Mouse (Mus musculus) lung, postnatal 4 days (tissue): ENCODE results near the gene Zscan25.
"Not testable (repeated sequence)": the region's sequence is repeated elsewhere in the genome, so short reads cannot be mapped to it uniquely, and the experiment has no call there.

Source experiments
- DNase-seq, 2 experiments: peaks; one replicate each; pipeline ENCODE4 v3.0.0; 2021

Gene Zscan25

DNA sequence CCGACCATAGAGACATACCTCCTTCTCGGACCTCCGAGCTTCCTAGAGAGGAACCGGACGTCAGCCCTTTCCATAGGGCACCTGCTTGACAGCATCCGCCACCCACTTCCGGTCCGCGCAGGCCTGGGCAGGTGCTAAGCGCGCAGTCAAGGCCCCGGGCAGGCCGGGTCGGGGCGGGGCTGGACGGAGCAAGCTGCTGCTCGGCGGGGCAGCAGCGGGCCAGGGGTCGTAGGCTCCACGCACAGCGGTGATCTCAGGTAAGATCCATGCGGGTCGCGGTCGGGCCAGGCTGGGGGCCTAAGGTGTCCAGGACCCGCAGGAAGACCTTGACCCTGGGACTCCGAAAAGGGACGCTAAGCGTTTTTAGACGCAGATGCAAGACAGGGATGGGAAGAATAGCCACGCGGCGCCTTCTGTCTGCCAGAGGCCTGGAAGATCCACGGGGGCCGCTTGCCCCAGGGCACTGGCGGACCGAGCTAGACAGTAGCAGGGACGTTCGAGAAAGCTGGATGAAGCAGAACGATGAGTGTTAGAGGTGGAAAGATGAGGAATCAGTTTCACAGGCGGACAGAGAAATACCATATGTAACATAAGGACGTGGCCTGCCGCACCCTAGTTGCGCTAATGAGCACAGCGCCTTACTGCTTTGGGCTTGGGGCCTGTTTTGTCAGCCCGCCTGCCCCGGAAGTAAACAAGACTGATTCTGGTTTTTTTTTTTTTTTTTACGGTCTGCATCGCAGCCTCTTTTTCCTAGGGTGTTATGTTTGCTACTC is at the start of gene Zscan25:
TSS of gene Zscan25 (plus strand) at position 130 of the 773 bp plus-strand sequence.
- DNase-seq = peak; percentile 91 to 95

DNA sequence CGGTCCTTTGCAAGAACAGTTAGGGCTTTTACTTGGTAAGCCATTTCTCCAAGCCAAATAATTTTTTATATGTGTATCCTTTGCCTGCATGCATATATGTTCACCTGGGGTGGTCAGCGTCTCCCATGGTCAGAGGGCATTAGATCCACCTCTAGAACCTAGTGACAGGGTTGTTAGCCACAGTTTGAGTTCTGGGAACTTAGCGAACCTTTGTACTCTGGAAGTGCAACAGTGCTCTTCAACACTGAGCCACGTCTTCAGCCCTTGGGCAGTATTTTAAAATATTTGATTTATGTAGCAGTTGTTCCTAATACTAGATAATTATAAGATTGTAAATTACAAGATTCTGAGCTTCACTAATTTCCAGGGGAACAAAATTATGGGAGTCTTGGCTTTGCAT is 49.7 kb upstream of the Zscan25 start:
- no peak for DNase-seq

DNA sequence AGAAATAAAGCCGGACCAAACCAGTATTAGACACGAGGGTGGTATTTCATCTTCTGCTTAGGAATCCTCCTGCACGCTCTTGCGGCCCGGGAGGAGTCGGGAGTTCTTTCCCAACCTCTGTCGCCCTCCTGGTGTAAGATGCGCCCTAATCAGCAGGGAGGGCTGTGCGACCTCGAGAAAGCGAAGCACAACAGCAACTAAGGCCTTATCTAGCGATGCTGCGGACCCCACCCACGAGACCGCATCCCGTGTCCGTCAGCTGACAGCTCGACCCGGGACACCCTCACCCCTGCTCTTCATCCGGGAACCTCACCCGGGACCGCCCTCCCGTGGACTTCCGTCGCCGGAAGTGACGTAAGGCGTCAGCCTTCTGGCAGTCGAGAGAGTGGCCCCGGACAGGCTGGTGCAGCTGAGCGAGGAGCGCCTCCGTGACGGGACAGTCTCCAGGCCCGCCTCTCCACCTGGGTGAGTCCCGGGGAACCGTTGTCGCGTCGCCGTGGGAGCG is 48.9 kb upstream of the Zscan25 start, which contains the start of gene Zfp655:
TSS of gene Zfp655 (plus strand) at position 349 of the 505 bp plus-strand sequence.
- peak; percentile 98 for DNase-seq

DNA sequence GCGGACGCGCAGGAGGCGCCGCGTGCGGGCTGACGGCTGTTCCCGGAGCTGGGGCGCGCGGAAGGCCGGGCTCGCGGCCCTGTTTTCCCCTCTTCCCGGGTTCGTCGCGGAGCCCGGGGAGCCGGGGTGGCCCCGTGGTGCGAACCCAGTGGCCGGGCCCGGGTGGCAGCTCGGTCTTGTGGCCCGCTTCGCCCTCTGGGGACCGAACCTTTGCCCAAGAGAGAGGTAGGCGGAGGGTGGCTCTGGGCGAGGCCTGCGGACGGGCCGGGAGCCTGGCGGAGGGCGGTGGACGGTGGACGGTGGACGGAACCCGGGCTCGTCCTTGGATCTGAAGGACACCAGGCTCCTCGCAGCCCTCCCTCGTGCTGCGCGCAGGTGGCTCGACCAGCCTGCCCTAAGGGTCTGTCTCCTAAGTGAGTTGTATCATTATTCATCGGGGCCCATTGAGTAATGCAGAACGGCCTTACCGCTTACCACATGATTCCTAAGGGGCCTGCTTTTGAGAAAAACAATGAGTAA is 48.3 kb upstream of the Zscan25 start:
- no peak for DNase-seq

DNA sequence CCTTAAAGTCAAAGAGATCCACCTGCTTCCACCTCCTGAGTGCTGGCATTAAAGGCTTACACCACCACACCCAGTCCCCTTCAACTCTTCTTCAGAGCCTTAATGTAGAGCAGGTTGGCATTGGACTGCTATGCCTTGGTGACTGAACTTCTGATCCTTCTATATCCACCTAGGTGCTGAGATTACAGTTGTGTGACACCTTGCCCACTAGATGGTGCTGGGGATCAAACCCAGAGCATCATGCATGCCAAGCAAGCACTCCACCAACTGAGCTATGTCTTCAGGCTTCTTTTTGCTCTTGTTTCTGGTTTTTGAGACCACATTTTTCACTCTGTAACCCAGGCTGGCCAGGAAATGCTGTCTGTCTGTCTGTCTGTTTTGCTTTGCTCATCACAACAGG is 45.7 kb upstream of the Zscan25 start:
- DNase-seq = peak in 1 of 2 experiments; percentile 30

DNA sequence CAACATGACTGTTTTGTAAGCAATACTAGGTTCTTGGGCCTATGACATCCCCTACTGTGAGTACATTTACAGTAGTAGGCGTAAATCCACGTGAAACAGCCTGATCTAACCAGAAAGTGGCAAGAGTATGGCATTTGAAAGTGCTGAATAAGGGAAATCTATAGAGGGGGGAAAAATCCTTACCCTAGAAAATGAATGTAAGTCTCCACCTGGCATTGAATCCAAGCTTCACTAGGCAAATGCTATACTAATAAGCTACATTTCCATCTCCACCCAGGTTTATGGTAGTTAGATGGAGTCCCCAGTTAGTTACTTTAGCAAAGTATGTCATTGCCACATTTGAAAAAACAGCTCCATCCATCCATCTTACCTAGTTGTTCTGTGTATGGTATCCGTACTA is 30.8 kb upstream of the Zscan25 start:
- no peak for DNase-seq

DNA sequence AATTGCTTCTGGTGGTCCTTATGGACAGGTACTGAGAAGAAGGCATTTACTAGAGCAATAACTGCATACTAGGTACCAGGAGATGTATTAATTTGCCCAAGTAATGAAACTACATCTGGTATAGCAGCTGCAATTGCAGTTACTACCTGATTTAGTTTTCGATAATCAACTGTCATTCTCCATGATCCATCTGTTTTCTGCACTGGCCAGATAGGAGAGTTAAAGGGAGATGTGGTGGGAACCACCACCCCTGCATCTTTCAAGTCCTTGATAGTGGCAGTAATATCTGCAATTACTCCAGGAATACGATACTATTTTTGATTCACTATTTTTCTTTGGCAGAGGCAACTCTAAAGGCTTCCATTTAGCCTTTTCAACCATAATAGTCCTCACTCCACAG is 6.7 kb upstream of the Zscan25 start:
- not testable (repeated sequence) for DNase-seq

DNA sequence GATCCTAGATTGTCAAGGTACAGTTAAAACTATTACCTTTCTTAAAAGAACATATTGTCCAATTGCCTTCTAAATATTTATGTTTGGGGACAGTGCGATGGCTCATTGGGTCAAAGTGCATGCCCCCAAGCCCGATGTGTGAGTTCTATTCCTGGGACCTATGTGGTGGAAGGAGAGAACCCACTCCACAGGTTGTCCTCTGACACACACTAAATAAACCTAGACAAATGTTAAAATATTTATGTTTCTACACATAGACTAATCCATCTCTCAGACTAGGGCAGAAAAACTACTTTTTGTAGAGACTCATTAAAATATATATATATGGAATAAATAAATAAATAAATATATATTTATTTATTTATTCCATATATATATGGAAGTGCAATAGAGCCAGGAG is 352 bp upstream of the Zscan25 start:
- DNase-seq = no peak

DNA sequence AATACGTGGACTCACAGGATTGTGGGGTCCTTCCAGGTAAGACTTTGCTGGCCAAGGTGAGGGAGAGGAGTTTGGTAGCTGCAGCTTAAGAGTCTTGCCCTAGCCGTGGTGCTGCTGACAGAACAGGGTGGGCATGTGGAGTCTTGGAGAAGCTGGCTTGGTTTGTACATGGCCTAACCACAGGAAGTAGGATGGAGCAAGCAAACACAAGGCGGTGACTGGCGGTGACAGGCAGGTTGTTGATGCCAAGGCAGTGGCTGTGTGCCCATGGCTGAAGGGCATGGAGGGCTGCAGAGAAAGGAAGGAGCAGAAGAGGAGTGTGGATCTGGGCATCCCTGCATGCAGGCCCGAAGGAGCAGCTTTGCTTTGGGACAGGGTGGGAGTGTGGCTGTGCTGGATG is 8.1 kb downstream of the Zscan25 start:
- no peak for DNase-seq

DNA sequence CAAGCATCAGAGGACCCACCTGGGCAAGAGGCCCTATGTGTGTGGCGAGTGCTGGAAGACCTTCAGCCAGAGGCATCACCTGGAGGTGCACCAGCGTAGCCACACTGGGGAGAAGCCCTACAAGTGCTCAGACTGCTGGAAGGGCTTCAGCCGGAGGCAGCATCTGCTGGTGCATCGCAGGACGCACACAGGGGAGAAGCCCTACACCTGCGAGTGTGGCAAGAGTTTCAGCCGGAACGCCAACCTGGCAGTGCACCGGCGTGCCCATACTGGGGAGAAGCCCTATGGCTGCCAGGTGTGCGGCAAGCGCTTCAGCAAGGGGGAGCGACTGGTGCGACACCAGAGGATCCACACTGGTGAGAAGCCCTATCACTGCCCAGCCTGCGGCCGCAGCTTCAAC is 10.4 kb downstream of the Zscan25 start:
- no peak for DNase-seq

DNA sequence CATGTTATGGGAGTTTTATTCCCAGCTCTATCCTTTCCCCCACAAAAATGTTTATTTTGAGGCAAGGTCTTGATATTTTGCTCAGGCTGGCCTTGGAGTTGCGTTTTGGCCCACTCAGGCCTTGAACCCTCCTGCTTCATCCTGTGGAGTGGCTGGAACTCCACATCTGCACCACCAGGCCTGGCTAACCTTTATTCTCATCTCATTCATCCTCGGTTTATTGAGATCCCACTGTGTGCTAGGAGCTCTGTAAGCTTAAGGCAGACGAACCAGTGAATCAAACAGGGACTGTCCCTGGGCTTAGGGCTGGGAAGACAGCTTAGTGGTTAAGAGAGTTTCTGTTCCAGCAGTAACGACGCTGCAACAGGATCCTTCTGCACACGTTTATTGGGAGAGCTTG is 12.1 kb downstream of the Zscan25 start:
- DNase-seq = no peak

DNA sequence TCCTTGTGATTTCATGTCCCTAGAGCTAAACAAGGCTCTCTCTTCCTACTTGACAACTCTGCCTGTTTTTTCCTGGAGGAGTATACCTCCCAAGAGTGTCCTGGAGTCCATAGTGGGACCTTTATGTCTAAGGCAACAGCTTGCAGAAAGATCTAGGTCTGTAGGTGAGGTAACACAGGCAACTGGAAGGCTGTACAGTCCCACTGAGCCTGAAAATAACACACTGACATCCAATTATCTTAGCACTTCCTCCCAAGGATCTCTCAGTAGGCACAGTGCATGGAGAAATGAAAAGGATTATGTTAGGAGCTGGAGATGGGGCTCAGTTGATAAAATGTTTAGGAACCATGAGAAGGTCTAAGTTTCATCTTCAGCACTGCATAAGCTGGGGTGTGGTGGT is 20.2 kb downstream of the Zscan25 start:
- no peak for DNase-seq

DNA sequence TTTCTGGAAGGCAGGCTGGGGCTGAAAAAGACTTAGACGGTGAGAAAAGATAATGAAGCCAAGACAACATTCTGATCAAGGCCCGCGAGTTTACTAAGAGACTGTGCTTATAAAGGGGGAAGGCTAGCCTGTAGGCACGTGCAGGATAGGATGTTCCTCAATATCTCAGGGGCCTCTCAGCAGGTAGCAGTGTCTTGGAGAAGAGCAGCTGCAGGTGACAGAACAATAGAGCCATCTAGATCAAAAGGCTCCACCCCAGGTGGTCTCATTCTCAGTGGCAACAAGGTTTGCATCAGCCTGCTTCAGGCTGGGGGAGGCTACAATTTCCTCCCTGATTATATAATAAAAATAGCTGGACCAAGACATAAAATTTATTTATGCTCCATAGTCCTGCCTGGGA is 21.5 kb downstream of the Zscan25 start:
- DNase-seq = not testable (repeated sequence)

DNA sequence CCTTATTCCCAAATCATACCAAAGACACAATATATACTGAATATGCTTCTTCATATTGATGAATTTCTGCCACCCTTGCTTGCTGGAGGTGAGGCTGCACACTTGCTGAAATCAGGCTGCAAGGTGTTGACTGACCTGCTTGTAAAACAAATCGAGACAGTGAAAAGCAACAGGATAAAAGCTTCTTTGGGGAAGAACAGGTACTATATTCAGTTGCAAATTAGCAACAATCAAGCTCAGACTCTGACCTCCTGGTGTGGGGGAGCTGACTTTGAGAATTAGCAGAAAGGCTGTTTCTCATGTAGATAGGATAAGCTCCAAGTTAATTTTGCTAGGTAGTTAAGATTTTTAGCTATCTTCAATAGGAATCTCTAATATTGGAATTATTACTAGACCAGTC is 22.1 kb downstream of the Zscan25 start:
- DNase-seq = no peak

DNA sequence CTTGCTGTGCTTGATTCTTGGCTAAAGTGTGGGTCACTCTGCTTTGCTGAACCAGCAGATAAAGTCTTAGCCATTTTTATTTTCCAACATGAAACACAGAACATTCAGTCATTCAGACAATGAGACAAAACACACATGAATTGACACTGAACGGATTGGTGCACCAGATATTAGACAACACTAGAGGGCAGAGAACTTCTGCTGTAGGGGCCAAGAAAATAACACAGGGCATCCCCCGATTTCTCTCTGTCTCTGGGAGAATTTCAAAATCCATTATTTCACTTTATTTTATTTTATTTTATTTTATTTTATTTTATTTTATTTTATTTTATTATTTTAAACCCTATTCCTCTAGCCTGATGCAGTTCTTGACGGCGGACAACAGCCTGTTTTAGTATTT is 26.7 kb downstream of the Zscan25 start:
- not testable (repeated sequence) for DNase-seq

DNA sequence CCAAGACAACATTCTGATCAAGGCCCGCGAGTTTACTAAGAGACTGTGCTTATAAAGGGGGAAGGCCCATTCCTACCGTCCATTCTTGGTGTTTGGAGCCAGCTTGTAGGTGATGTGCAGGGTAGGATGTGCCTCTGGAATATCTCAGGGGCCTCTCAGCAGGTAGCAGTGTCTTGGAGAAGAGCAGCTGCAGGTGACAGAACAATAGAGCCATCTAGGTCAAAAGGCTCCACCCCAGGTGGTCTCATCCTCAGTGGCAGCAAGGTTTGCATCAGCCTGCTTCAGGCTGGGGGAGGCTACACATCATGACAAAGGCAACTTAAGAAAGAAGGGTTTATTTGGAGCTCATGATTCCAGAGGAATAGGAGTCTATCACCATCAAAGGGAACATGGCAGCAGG is 27.5 kb downstream of the Zscan25 start:
- DNase-seq = not testable (repeated sequence)

DNA sequence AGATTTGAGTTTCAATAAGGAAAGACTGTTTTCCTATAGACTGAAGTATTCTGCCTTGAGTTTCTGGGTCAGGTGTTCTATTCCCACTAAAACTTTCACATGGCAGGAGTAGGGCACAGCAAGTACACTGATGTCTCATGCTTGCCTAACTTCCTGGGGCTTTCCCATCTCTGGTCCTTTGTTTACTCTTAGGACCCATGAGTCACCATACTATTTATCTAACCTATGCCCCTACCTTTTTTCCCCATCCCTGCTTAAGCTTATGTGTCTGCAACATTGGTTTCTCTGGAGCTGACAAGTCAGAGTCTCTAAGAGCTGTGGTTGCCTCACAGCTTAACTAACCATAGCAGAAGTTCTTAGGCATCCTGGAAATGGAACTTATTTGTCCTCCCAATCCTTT is 33.5 kb downstream of the Zscan25 start:
- DNase-seq = no peak

DNA sequence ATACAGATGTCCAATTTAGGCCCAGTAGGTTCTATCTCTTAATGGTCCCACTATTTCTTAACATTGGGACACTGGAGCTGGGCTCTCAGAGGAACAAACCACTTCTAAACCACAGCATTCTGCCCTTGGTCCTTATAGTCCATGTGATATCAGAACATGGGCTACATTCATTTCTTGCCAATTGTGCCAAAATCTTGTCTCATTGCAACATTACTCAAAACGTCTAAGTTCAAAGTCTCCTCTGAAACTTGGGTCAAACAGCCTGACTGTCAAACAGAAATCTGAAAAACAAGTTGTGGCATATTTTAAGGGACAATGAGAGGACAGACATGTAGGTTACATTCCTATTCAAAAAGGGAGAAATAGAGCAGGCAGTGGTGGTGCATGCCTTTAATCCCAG is 36.8 kb downstream of the Zscan25 start:
- DNase-seq = no peak

DNA sequence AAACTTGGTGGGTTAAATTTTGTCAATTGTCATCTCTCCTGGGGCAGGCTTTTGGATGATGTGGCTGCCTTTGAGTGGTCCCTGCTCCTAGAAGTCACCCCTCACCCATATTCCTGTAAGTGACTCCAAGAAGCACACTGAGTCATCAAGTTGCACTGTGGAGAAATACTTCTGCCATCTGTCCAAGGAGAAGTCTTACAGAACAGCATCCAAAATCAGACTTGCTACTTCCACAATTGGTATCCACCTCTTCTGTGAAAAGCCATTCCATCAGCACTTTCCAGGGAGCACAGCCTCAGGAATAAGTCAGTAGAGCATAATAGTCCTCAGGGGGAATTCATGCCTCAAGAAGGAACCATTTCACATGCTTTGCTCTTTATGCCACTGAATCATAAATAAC is 58.5 kb downstream of the Zscan25 start:
- not testable (repeated sequence) for DNase-seq
